Mouse (Mus musculus): ENCODE data around the gene Ptprn2. TPM values are rescaled to one million over a fixed set of nuclear protein-coding genes. Genes with fewer than 3 reads are reported as not detected.

The Ptprn2 gene
- total RNA-seq, 2 experiments from 2014 or later: 13.1 to 17.2 TPM

GRCm38 (mm10) chr12:117053851-117054769, 568.6 kb downstream of the Ptprn2 start:
- DNase-seq: peak; percentile 7

- no peak for DNase-seq
These were observed 569.5 kb downstream of the Ptprn2 start for GRCm38 (mm10) chr12:117054925-117055570.

- DNase-seq: no peak
These were observed 572.9 kb downstream of the Ptprn2 start for GRCm38 (mm10) chr12:117058184-117058958.

GRCm38 (mm10) chr12:117058975-117059374, 573.5 kb downstream of the Ptprn2 start:
- DNase-seq: no peak

- DNase-seq: no peak
These were observed 592.1 kb downstream of the Ptprn2 start for GRCm38 (mm10) chr12:117077664-117078063.

GRCm38 (mm10) chr12:117078945-117079344, 593.4 kb downstream of the Ptprn2 start:
- no peak for DNase-seq

- DNase-seq: no peak
These were observed 594.2 kb downstream of the Ptprn2 start for GRCm38 (mm10) chr12:117079724-117080123.

- DNase-seq: peak; percentile 15
These were observed 598.6 kb downstream of the Ptprn2 start for GRCm38 (mm10) chr12:117083856-117084701.

- no peak for DNase-seq
These were observed 599.3 kb downstream of the Ptprn2 start for GRCm38 (mm10) chr12:117084702-117085409.

- peak; percentile 51 for DNase-seq
These were observed 600.3 kb downstream of the Ptprn2 start for GRCm38 (mm10) chr12:117085661-117086335.

GRCm38 (mm10) chr12:117092345-117093107, 607.0 kb downstream of the Ptprn2 start:
- no peak for DNase-seq

GRCm38 (mm10) chr12:117095941-117096340, 610.4 kb downstream of the Ptprn2 start:
- no peak for DNase-seq

- no peak for DNase-seq
These were observed 612.8 kb downstream of the Ptprn2 start for GRCm38 (mm10) chr12:117098295-117098694.

GRCm38 (mm10) chr12:117106696-117107095, 621.2 kb downstream of the Ptprn2 start:
- DNase-seq: no peak

- peak; percentile 25 for DNase-seq
These were observed 621.7 kb downstream of the Ptprn2 start for GRCm38 (mm10) chr12:117107143-117107616.

GRCm38 (mm10) chr12:117115254-117115865, 629.8 kb downstream of the Ptprn2 start:
- DNase-seq: no peak

GRCm38 (mm10) chr12:117127078-117127477, 641.6 kb downstream of the Ptprn2 start:
- DNase-seq: no peak

GRCm38 (mm10) chr12:117127485-117127884, 642.0 kb downstream of the Ptprn2 start:
- no peak for DNase-seq

- peak; percentile 60 for DNase-seq
These were observed 646.6 kb downstream of the Ptprn2 start for GRCm38 (mm10) chr12:117132095-117132494.

Data from adrenal gland, postnatal 10 days (tissue).